Mouse (Mus musculus) CH12.LX (cell line): ENCODE results near the gene Fbxl14. TPM values are rescaled to one million over a fixed set of nuclear protein-coding genes. Genes with fewer than 3 reads are reported as not detected.

Experiments
- DNase-seq: peaks from one replicate; pipeline ENCODE4 v3.0.0-alpha.2; 2013; ENCODE audit errors: extremely low read depth
- H3K27ac ChIP-seq: 2 replicates; pipeline ENCODE4 v1.5.1; 2012; ENCODE audit warnings: low read depth, mild to moderate bottlenecking, control low read depth, moderate library complexity; ENCODE audit not compliant: insufficient read depth
- H3K27me3 ChIP-seq: replicated peaks from 2 replicates; pipeline ENCODE3; 2012; ENCODE audit warnings: inconsistent platforms
- H3K36me3 ChIP-seq, 2 experiments: replicated peaks in 1 of 2; 2 replicates each; pipeline versions ENCODE3 to v1.6.1; 2012; ENCODE audit warnings: inconsistent platforms in 1 of 2, low read length in 1 of 2, mild to moderate bottlenecking in 1 of 2, mixed read lengths in 1 of 2, moderate library complexity in 1 of 2; ENCODE audit not compliant: control insufficient read depth in 1 of 2, insufficient read depth in 1 of 2
- H3K4me1 ChIP-seq, 2 experiments: 2 replicates each; pipeline ENCODE4 v1.6.1; 2012; ENCODE audit warnings: inconsistent platforms in 1 of 2, moderate library complexity in 1 of 2; ENCODE audit not compliant: insufficient read depth in 2 of 2, control insufficient read depth in 1 of 2
- H3K4me2 ChIP-seq: 2 replicates; pipeline ENCODE4 v1.6.1; 2012; ENCODE audit warnings: low read depth, mild to moderate bottlenecking, control low read depth; ENCODE audit not compliant: poor library complexity, insufficient read depth, severe bottlenecking
- H3K4me3 ChIP-seq, 3 experiments: fragments of 150-350 bp in 1 of 3; sonication (generic) in 1 of 3; replicated peaks in 1 of 3; 2 replicates each; pipeline versions ENCODE3 to v1.5.1; 2011 to 2012; ENCODE audit warnings: low read depth in 2 of 3, low read length in 2 of 3, mild to moderate bottlenecking in 2 of 3, moderate library complexity in 2 of 3, control low read depth in 1 of 3, improper control_type of control experiment in 1 of 3, inconsistent platforms in 1 of 3, mixed read lengths in 1 of 3; ENCODE audit not compliant: poor library complexity in 1 of 3
- H3K79me2 ChIP-seq: replicated peaks from 2 replicates; pipeline ENCODE4 v1.6.1; 2012; ENCODE audit warnings: mild to moderate bottlenecking, moderate library complexity; ENCODE audit not compliant: control insufficient read depth, poor library complexity, insufficient read depth, severe bottlenecking; ENCODE audit errors: extremely low read depth
- H3K9ac ChIP-seq: 2 replicates; pipeline ENCODE4 v1.6.1; 2012; ENCODE audit warnings: low read depth, mild to moderate bottlenecking, control low read depth, moderate library complexity; ENCODE audit not compliant: insufficient read depth
- H3K9me3 ChIP-seq: replicated peaks from 2 replicates; pipeline ENCODE3; 2012; ENCODE audit warnings: low read length, inconsistent platforms, mixed read lengths
- BHLHE40 ChIP-seq: IDR thresholded peaks from 2 replicates; pipeline ENCODE4 v1.6.1; 2011; ENCODE audit warnings: mild to moderate bottlenecking, low read depth, low read length, improper control_type of control experiment
- CHD1 ChIP-seq: IDR thresholded peaks from 2 replicates; pipeline ENCODE4 v1.6.1; 2012; ENCODE audit warnings: low read depth, low read length, improper control_type of control experiment, inconsistent platforms
- CHD2 ChIP-seq: IDR thresholded peaks from 2 replicates; pipeline ENCODE4 v1.6.1; 2011; ENCODE audit warnings: low read length, improper control_type of control experiment
- ETS1 ChIP-seq: conservative IDR thresholded peaks from 2 replicates; pipeline ENCODE4 v1.6.1; 2012; ENCODE audit warnings: low read depth, mild to moderate bottlenecking, inconsistent platforms, low read length, improper control_type of control experiment, moderate library complexity
- GABPA ChIP-seq: IDR thresholded peaks from 2 replicates; pipeline ENCODE4 v1.6.1; 2012; ENCODE audit warnings: low read depth, low read length, improper control_type of control experiment, inconsistent platforms; ENCODE audit not compliant: insufficient replicate concordance
- JUN ChIP-seq: IDR thresholded peaks from 2 replicates; pipeline ENCODE4 v1.6.1; 2011; ENCODE audit warnings: low read depth, mild to moderate bottlenecking, low read length, improper control_type of control experiment, moderate library complexity; ENCODE audit not compliant: insufficient read depth
- KAT2A ChIP-seq: IDR thresholded peaks from 2 replicates; pipeline ENCODE4 v1.6.1; 2012; ENCODE audit warnings: low read length, improper control_type of control experiment, inconsistent platforms; ENCODE audit not compliant: insufficient replicate concordance
- MAFK ChIP-seq: IDR thresholded peaks from 2 replicates; pipeline ENCODE4 v1.6.1; 2011; ENCODE audit warnings: low read length, improper control_type of control experiment; ENCODE audit not compliant: insufficient replicate concordance
- MAX ChIP-seq: IDR thresholded peaks from 2 replicates; pipeline ENCODE4 v1.6.1; 2011; ENCODE audit warnings: low read length, improper control_type of control experiment
- NELFE ChIP-seq: IDR thresholded peaks from 2 replicates; pipeline ENCODE4 v1.6.1; 2011; ENCODE audit warnings: low read depth, low read length, improper control_type of control experiment
- NRF1 ChIP-seq: IDR thresholded peaks from 2 replicates; pipeline ENCODE4 v1.6.1; 2014; ENCODE audit warnings: low read depth, mild to moderate bottlenecking, inconsistent platforms, low read length, improper control_type of control experiment, moderate library complexity
- POLR2A ChIP-seq: IDR thresholded peaks from 2 replicates; pipeline ENCODE4 v1.6.1; 2011; ENCODE audit warnings: low read depth, mild to moderate bottlenecking, improper control_type of control experiment, low read length
- POLR2AphosphoS2 ChIP-seq: IDR thresholded peaks from 2 replicates; pipeline ENCODE4 v1.6.1; 2011; ENCODE audit warnings: low read depth, low read length, improper control_type of control experiment
- RAD21 ChIP-seq: IDR thresholded peaks from 2 replicates; pipeline ENCODE4 v1.6.1; 2011; ENCODE audit warnings: low read depth, mild to moderate bottlenecking, low read length, improper control_type of control experiment, moderate library complexity
- SIN3A ChIP-seq: IDR thresholded peaks from 2 replicates; pipeline ENCODE4 v1.6.1; 2012; ENCODE audit warnings: low read length, improper control_type of control experiment, inconsistent platforms
- SMC3 ChIP-seq: IDR thresholded peaks from 2 replicates; pipeline ENCODE4 v1.6.1; 2011; ENCODE audit warnings: low read depth, low read length, improper control_type of control experiment
- UBTF ChIP-seq: IDR thresholded peaks from 2 replicates; pipeline ENCODE4 v1.6.1; 2012; ENCODE audit warnings: low read depth, mild to moderate bottlenecking, inconsistent platforms, low read length, improper control_type of control experiment, moderate library complexity
- USF1 ChIP-seq: IDR thresholded peaks from 2 replicates; pipeline ENCODE4 v1.6.1; 2014; ENCODE audit warnings: low read depth, mild to moderate bottlenecking, inconsistent platforms, low read length, improper control_type of control experiment
- USF2 ChIP-seq: conservative IDR thresholded peaks from 2 replicates; pipeline ENCODE4 v1.6.1; 2011; ENCODE audit warnings: low read depth, low read length, improper control_type of control experiment
- ZC3H11A ChIP-seq: IDR thresholded peaks from 2 replicates; pipeline ENCODE4 v1.6.1; 2012; ENCODE audit warnings: low read depth, mild to moderate bottlenecking, inconsistent platforms, low read length, improper control_type of control experiment
- ZNF384 ChIP-seq: IDR thresholded peaks from 2 replicates; pipeline ENCODE4 v1.6.1; 2012; ENCODE audit warnings: low read depth, low read length, improper control_type of control experiment, inconsistent platforms
- dilution Hi-C: fragments of 300-500 bp; cut with MboI; formaldehyde crosslinking; loops from 2 replicates; pipeline ENCODE4 v1.14.3; 2020; ENCODE audit warnings: low sequenced_read_pairs; ENCODE audit not compliant: extremely low pct_unique_long_range_greater_than_20kb, extremely low pct_ligation_motif_present
- in situ Hi-C: fragments of 300-500 bp; cut with MboI; formaldehyde crosslinking; loops from 3 replicates; pipeline ENCODE4 v1.14.3; 2019; ENCODE audit warnings: low sequenced_read_pairs, low pct_ligation_motif_present, low pct_unique_long_range_greater_than_20kb, mixed read lengths
- polyA plus RNA-seq: library from polyadenylated mRNA; unstranded; fragments of >175 nt; gene quantifications from 2 replicates; pipeline ENCODE4 v1.2.1, GENCODE M21; 2012; ENCODE audit warnings: low read depth; ENCODE audit not compliant: insufficient read length
- total RNA-seq, 2 experiments: library from RNA; depleted of rRNA; stranded (reverse); fragments of 300-350 nt in 1 of 2; fragments of >200 nt in 1 of 2; gene quantifications; 2 replicates each; pipeline ENCODE4 v1.2.3; 2012 to 2014

Gene Fbxl14
- total and polyA plus RNA-seq, 3 experiments = 29.9 to 32.0 (median 30.3) TPM

GRCm38 (mm10) chr6:119472705-119473104, 6.8 kb upstream of the Fbxl14 start:
- no peak overlapping the region for H3K4me2 ChIP-seq
- H3K27me3 ChIP-seq = no peaks in the 10 kb centered on the region
- H3K27ac ChIP-seq = no peak overlapping the region
- no peaks in the 10 kb centered on the region for H3K79me2 ChIP-seq
- H3K9me3 ChIP-seq = no peaks in the 10 kb centered on the region
- no peaks in the 10 kb centered on the region for H3K36me3 ChIP-seq
- no peak overlapping the region for H3K9ac ChIP-seq
- H3K4me3 ChIP-seq = no peak overlapping the region
- TF ChIP-seq USF1 (peak; percentile 43), SMC3 (no peak), POLR2AphosphoS2 (no peak), USF2 (peak; percentile 63), UBTF (no peak), CHD1 (no peak), SIN3A (no peak), NELFE (no peak), GABPA (no peak), MAFK (no peak), RAD21 (no peak), POLR2A (no peak), CHD2 (no peak), ZNF384 (no peak), BHLHE40 (peak; percentile 57), ETS1 (no peak), JUN (no peak), NRF1 (no peak), MAX (no peak)
- TF ChIP-seq, all 38 proteins: peak for 3
- peaks cover 7 to 14% of the 10 kb centered on the region in 2 experiments; a peak in 3 of 4 replicates for H3K4me1 ChIP-seq
- no peak for DNase-seq
- dilution Hi-C loops (no loop called here), in situ Hi-C loops (no loop called here)

- no peak overlapping the region for H3K27ac ChIP-seq
- no peak overlapping the region for H3K4me3 ChIP-seq
- DNase-seq = no peak
- in situ Hi-C loops = no loop called here
- no peak for TF ChIP-seq ZC3H11A
- TF ChIP-seq KAT2A = no peak
- no peak for TF ChIP-seq POLR2A
- TF ChIP-seq SIN3A = no peak
- H3K4me2 ChIP-seq = no peak overlapping the region
- H3K36me3 ChIP-seq = no peaks in the 10 kb centered on the region
- H3K9ac ChIP-seq = no peak overlapping the region
- H3K79me2 ChIP-seq = no peaks in the 10 kb centered on the region
- dilution Hi-C loops = no loop called here
- H3K27me3 ChIP-seq = no peaks in the 10 kb centered on the region
- H3K4me1 ChIP-seq = peaks cover 7 to 18% of the 10 kb centered on the region in 2 experiments; a peak in 3 of 4 replicates
- H3K9me3 ChIP-seq = no peaks in the 10 kb centered on the region
Observed at GRCm38 (mm10) chr6:119473446-119473845, 6.0 kb upstream of the Fbxl14 start.
